ENCODE assay signal across 15 mouse cellular contexts in the genomic region with DNA sequence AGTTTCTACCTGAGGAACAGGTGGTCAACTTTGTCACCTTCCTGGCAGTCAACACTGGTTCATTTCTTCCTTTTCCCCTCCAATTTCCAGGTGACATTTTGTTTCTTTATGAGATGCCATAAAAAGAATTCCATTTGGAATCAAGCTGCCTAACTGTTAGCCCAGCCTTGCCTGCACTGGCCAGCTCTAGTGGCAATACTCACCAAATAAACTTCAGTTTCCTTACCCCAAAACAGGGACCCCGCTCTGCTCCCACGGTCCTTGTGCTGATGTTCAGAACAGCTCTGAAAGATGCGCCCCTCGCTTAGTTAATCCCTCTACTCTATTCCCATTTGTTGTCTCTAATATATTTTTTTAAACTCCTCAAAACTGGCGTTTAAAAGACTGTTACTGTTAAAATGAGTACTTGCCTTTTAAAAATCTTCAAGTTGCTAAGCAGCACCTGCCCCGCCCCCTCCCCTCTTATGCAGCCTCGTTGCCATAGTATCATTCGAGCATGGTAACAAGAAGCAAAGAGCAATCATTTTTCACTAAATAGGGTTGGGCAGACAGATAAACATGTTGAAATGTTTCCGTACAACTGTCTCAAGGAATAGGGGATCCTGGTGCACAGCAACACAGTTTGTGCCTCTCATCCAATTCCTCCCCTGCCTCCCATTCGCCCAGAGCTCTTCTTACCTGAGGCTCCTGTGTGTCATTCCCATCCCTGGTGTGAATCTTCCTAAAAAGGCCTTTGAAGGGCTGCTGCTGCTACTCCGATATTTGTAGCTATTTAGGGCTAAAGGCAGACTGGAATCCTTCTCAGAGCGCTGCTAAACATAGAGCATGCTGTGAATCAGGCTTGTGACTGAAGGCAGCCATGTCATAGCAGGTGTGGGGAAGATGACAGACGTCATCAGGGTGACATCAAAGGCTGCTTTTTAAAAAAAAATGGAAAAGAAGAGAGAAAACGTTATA.
A peak's percentile ranks its signal among the peaks of the same experiment; 100 is the strongest.
DNase-seq lines count a peak whose midpoint lies in the region; ATAC-seq and TF ChIP-seq lines count a peak whose summit lies in the region.
"Had no signal": no experiment of that assay in that cellular context is flagged by ENCODE, and none has a peak within 500 bp of the region (broad histone marks: within the 10 kb centered on the region; RNA-seq: fewer than 3 reads in every experiment).

No protein-coding gene starts in this region.

- intact Hi-C loops in heart, postnatal 14 days (cut with DNase I): no loop called here

- no peaks in the 10 kb centered on the region for H3K9me3 ChIP-seq in heart, embryonic 12.5 days (replicated peaks)
- H3K9me3 ChIP-seq in intestine, postnatal 0 days (ENCODE audit: control insufficient read depth): no peaks in the 10 kb centered on the region

- no peak overlapping the region for H3K9ac ChIP-seq in heart, embryonic 12.5 days
- H3K9ac ChIP-seq in intestine, postnatal 0 days (ENCODE audit: low read depth, low read length): no peak overlapping the region

- no peak for DNase-seq in heart, postnatal 14 days
- no peak for DNase-seq in layer of hippocampus, adult 2 months (ENCODE audit: low spot score in 2 of 2)
- DNase-seq in layer of hippocampus, postnatal 25 days (ENCODE audit: extremely low spot score in 1 of 2, low spot score in 1 of 2): no peak
- no peak for DNase-seq in testis, postnatal 14 days (ENCODE audit: low spot score)
- DNase-seq in testis, postnatal 10 days (ENCODE audit: low spot score): peak; percentile 25
- DNase-seq: cerebellum, adult 18-20 months; kidney, adult 11 months; kidney, postnatal 14 days; liver; lung, adult 2 months; spleen, adult 18-20 months had no signal

- no peak for TF ChIP-seq POLR2A in testis, adult 2 months (IDR thresholded peaks at IDR 0.05; ENCODE audit: control insufficient read depth, low read depth, low read length)

- H3K4me2 ChIP-seq in heart, embryonic 12.5 days: no peak overlapping the region
- H3K4me2 ChIP-seq in intestine, postnatal 0 days (replicated peaks; ENCODE audit: low read depth): no peak overlapping the region

- no peak overlapping the region for H3K4me3 ChIP-seq in heart, embryonic 12.5 days
- no peak overlapping the region; the same call in 1 of the 2 replicates for H3K4me3 ChIP-seq in layer of hippocampus, adult 2 months
- H3K4me3 ChIP-seq in testis, adult 2 months (ENCODE audit: control insufficient read depth, low read depth, low read length): peak overlapping the region; percentile 30
- H3K4me3 ChIP-seq in intestine, postnatal 0 days (ENCODE audit: low read depth, low read length): no peak overlapping the region

- H3K36me3 ChIP-seq in heart, embryonic 12.5 days: no peaks in the 10 kb centered on the region
- no peaks in the 10 kb centered on the region for H3K36me3 ChIP-seq in testis, adult 2 months (ENCODE audit: control insufficient read depth, insufficient read depth, low read length)
- no peaks in the 10 kb centered on the region for H3K36me3 ChIP-seq in intestine, postnatal 0 days (ENCODE audit: control insufficient read depth, insufficient read depth)

- no peaks in the 10 kb centered on the region for H3K27me3 ChIP-seq in heart, embryonic 12.5 days (replicated peaks)
- H3K27me3 ChIP-seq in testis, adult 2 months (ENCODE audit: control insufficient read depth, insufficient read depth, low read length): no peaks in the 10 kb centered on the region; the same call in 1 of the 2 replicates
- H3K27me3 ChIP-seq in intestine, postnatal 0 days (replicated peaks; ENCODE audit: control insufficient read depth, insufficient read depth, low read length): no peaks in the 10 kb centered on the region

- WGBS in heart, embryonic 12.5 days: 63% methylated on average over 14 of the region's 14 CpGs
- 67% methylated on average over 14 of the region's 14 CpGs for WGBS in intestine, postnatal 0 days

- H3K27ac ChIP-seq in heart, embryonic 12.5 days (ENCODE audit: poor library complexity, severe bottlenecking): peak overlapping the region; percentile 29; the same call in 1 of the 2 replicates
- H3K27ac ChIP-seq in layer of hippocampus, adult 2 months: peak overlapping the region; percentile 88
- H3K27ac ChIP-seq in testis, adult 2 months (ENCODE audit: control insufficient read depth, insufficient read depth, low read depth, low read length): no peak overlapping the region
- H3K27ac ChIP-seq in intestine, postnatal 0 days (ENCODE audit: low read depth, low read length): no peak overlapping the region

- no peak for ATAC-seq in heart, embryonic 12.5 days (ENCODE audit: insufficient number of reproducible peaks, low FRiP score)
- no peak for ATAC-seq in intestine, postnatal 0 days
- ATAC-seq: activated CD4-positive, CD25-positive, alpha-beta regulatory T cell, adult 4 months had no signal

- TF ChIP-seq CTCF in layer of hippocampus, adult 2 months (conservative IDR thresholded peaks at IDR 0.05): no peak
- TF ChIP-seq CTCF in testis, adult 2 months (IDR thresholded peaks at IDR 0.05; ENCODE audit: control insufficient read depth, insufficient read depth, insufficient replicate concordance, low read depth, low read length): no peak
- no peak for TF ChIP-seq CTCF in intestine, postnatal 0 days (IDR thresholded peaks at IDR 0.05; ENCODE audit: low read depth)

- peaks cover 29% of the 10 kb centered on the region for H3K4me1 ChIP-seq in heart, embryonic 12.5 days (replicated peaks)
- H3K4me1 ChIP-seq in testis, adult 2 months (ENCODE audit: control insufficient read depth, insufficient read depth, low read length): peaks cover 10% of the 10 kb centered on the region
- H3K4me1 ChIP-seq in intestine, postnatal 0 days (replicated peaks; ENCODE audit: control insufficient read depth, insufficient read depth, low read length): no peaks in the 10 kb centered on the region

Comparison
In these comparisons a context has a peak if more than half of its experiments do, and no peak if none do; other contexts are left out.
1. H3K27ac ChIP-seq: peak in heart, embryonic 12.5 days (single experiment) and layer of hippocampus, adult 2 months (single experiment); none in testis, adult 2 months (single experiment) and intestine, postnatal 0 days (single experiment).